Mouse (Mus musculus) activated CD4-positive, CD25-positive, alpha-beta regulatory T cell, adult 9 weeks (primary cell): ENCODE measurements around the gene Myo5a. TPM values are rescaled to one million over a fixed set of nuclear protein-coding genes. Genes with fewer than 3 reads are reported as not detected.

Experiments used
- polyA plus RNA-seq: library from polyadenylated mRNA; unstranded; fragments of 100-300 nt; shearing (Covaris generic); gene quantifications from one replicate; pipeline ENCODE4 v1.2.1, GENCODE M21; 2017

The Myo5a gene
- polyA plus RNA-seq = 5.9 TPM

DNA sequence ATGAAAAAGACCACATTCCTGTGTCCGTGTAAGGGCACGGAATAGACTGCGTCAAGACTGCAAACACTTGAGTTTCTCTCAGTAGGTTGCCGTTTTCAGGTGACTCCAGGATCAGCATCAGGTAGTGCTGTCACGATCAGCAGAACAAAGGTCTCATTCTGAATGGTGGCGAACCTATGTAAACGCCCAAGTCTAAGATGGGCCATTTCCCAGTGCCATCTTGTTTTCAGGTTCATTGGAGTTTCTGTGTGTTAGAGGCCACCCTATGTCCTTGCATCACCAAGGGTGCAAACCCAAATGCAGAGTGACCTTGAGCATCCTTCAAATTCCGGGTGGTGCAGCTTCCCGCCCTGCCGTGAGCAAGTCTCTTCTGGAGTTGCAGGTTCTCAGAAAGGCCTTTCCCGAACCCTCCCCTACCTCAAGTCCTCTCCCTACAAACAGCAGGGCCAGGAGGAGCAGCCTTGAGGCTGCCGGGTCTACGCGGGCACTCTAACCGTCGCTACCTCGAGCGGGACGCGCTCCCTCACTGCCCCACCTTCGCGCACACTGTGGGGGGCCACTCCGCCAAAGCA is at the start of gene Myo5a:
TSS of gene Myo5a (plus strand) at position 559 of the 572 bp plus-strand sequence.

GRCm38 (mm10) chr9:75037451-75038356 is 33.1 kb upstream of the Myo5a start, which contains the start of gene Arpp19:
Arpp19 (plus strand) TSS chr9:75037614.

DNA sequence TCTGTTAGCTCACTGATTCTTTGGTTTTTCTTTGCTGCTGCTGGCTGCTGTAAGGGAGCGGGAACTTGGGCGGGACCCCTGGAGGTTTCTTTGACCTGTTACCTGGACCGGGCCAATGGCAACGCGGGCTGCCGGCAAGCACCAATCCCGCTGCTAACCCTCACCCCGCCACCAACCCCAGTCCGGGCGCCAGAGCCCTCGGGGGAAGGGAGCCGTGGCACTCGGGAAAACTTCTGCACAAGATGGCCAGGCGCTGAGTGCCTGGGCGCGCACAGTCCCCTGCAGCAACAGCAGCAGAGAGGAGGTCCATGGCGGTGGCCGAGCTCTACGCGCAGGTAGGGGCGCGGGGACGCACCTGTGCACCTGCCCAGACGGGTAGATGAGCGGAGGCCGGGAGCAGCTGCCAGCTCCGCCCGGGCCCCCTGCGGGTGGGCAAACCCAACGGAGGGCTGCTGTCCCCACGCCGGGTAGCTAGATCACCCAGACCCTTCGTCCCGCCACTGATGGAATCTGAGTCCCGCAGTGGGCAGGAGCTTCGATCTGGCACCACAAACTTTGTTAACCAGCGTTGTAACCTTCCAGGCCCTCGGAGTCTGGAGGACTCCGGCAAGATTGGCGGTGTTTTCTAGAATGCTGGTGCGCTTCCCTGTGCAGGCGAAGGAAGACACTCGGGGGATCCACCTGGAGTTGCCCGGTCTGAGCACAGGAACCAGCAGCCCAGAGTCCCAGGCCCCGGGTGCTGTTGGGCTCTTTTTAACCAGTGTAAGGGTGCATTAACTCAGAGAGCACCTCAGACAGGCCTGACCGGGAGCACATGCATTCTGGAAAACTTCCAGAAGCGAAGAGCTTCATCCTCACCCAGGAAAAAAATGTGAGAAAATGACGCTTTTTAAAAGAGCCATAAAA is 161.3 kb downstream of the Myo5a start, which contains the start of gene Myo5c:
TSS of gene Myo5c (plus strand) at position 180 of the 906 bp plus-strand sequence.

Other genes starting within 250 kb of the Myo5a start
- gene Onecut1, start 209.1 kb upstream of the Myo5a start, polyA plus RNA-seq = not detected
- 44.6 TPM for gene Fam214a, start 118.1 kb upstream of the Myo5a start, polyA plus RNA-seq
- 265 TPM for gene Arpp19, start 33.4 kb upstream of the Myo5a start, polyA plus RNA-seq
- gene Myo5c, start 161.0 kb downstream of the Myo5a start, polyA plus RNA-seq = 0.39 TPM
- 9.8 TPM for gene Gnb5, start 235.3 kb downstream of the Myo5a start, polyA plus RNA-seq